Mouse (Mus musculus): ENCODE data around the gene Baiap3. TPM values are rescaled to one million over a fixed set of nuclear protein-coding genes. Genes with fewer than 3 reads are reported as not detected.
A peak's percentile ranks its signal among the peaks of the same experiment; 100 is the strongest.

The Baiap3 gene
- polyA plus RNA-seq (2016; fragmentation: Nextera tagmentation; extraction: Ambion mirVana), result 2.3 and 2.4 TPM in 2 replicates

DNA sequence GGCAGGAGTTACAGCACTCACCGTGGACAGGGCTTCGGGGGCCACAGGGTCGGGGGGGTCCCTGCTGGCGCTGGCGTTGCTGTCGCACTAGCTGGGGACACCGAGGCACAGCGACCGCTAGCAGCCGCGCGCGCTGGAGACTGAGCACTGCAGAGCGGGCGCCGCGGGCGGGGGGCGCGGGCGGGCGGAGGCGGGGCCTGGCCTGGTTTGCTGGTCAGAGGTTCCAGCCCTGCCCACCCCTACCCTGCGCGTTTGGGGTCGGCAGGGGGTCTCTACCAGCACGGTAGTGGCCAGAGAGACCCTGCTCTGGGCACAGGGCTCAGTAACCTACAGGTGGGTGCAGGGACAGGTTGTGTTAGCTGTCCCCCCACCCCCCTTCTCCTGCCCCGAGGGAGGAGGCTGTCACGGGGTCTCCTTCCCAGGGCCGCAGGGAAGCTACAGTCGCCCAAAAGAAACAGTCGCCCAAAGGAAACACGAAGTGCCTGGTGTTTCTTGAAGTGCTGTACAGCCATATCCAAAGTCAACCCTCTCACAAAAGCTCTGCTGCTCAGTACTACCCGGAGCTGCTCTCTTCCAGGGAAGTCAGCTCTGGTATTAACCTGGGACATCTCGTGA, at the start of gene Baiap3:
Gene Baiap3, minus strand, starts transcription at position 225 of the 615 bp plus-strand sequence.
- peak; percentile 58 for DNase-seq (ENCODE audit: low spot score)
- peak within 1 kb of the TSS; percentile 50; the same call in 1 of the 2 replicates for H3K27ac ChIP-seq (replicated peaks)
- peak within 1 kb of the TSS; percentile 53 for H3K4me3 ChIP-seq
- H3K4me1 ChIP-seq, result peaks cover 62% of the 10 kb centered on the region
- peaks cover 26% of the 10 kb centered on the region for H3K36me3 ChIP-seq
- 4% methylated on average over 33 of the region's 35 CpGs for WGBS
- H3K27me3 ChIP-seq (ENCODE audit: low read depth, poor library complexity, severe bottlenecking), result peaks cover 46% of the 10 kb centered on the region
- H3K9me3 ChIP-seq (replicated peaks), result no peaks in the 10 kb centered on the region

GRCm38 (mm10) chr17:25298094-25298493, 41.9 kb upstream of the Baiap3 start, which contains the start of gene Prss34:
Gene Prss34, plus strand, starts transcription at chr17:25298394.
- 87% methylated on average over 5 of the region's 5 CpGs for WGBS

DNA sequence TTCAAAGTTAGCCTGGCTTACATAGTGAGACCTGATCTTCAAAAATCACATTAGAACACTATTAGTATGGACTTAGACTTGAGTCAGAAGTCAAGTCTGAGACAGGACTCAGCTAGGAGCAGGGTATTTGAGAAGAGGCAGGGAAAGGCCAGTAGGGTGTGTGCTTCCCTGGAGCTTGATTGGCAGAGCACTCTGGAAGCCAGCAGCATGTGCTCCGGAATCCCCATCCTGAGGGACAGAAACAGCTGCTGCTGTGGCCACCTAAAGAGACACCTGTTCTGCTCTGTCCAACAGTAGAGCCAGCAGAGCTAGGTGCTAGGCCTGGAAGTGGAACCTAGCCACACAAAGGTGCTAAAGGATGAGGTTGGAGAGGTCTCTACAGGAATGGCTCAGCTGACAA, 37.9 kb upstream of the Baiap3 start:
- DNase-seq (ENCODE audit: low spot score), result no peak
- Histone ChIP-seq H3K4me3 (no peak overlapping the region), H3K9me3 (replicated peaks) (no peaks in the 10 kb centered on the region), H3K36me3 (no peaks in the 10 kb centered on the region), H3K27ac (replicated peaks) (no peak overlapping the region), H3K27me3 (ENCODE audit: low read depth, poor library complexity, severe bottlenecking) (no peaks in the 10 kb centered on the region), H3K4me1 (no peaks in the 10 kb centered on the region)
- WGBS, result 67% methylated on average over 1 of the region's 1 CpGs

More at GRCm38 (mm10) chr17:25298094-25298493, 41.9 kb upstream of the Baiap3 start, which contains the start of gene Prss34:
- no peak within 1 kb of the TSS for H3K4me3 ChIP-seq
- H3K36me3 ChIP-seq, result no peaks in the 10 kb centered on the region
- no peaks in the 10 kb centered on the region for H3K27me3 ChIP-seq (ENCODE audit: low read depth, poor library complexity, severe bottlenecking)
- DNase-seq (ENCODE audit: low spot score), result no peak
- no peak within 1 kb of the TSS for H3K27ac ChIP-seq (replicated peaks)
- H3K9me3 ChIP-seq (replicated peaks), result no peaks in the 10 kb centered on the region
- H3K4me1 ChIP-seq, result no peaks in the 10 kb centered on the region

GRCm38 (mm10) chr17:25293495-25293894, 37.3 kb upstream of the Baiap3 start:
- DNase-seq (ENCODE audit: low spot score), result no peak
- Histone ChIP-seq H3K36me3 (no peaks in the 10 kb centered on the region), H3K27ac (replicated peaks) (no peak overlapping the region), H3K4me1 (no peaks in the 10 kb centered on the region), H3K4me3 (no peak overlapping the region), H3K9me3 (replicated peaks) (no peaks in the 10 kb centered on the region), H3K27me3 (ENCODE audit: low read depth, poor library complexity, severe bottlenecking) (no peaks in the 10 kb centered on the region)
- 86% methylated on average over 5 of the region's 5 CpGs for WGBS

- Histone ChIP-seq H3K27ac (replicated peaks) (no peak overlapping the region), H3K4me1 (no peaks in the 10 kb centered on the region), H3K36me3 (no peaks in the 10 kb centered on the region), H3K27me3 (ENCODE audit: low read depth, poor library complexity, severe bottlenecking) (no peaks in the 10 kb centered on the region), H3K9me3 (replicated peaks) (no peaks in the 10 kb centered on the region), H3K4me3 (no peak overlapping the region)
- DNase-seq (ENCODE audit: low spot score), result no peak
- WGBS, result 29% methylated on average over 4 of the region's 4 CpGs
Observed at GRCm38 (mm10) chr17:25290411-25290810, 34.2 kb upstream of the Baiap3 start.

DNA sequence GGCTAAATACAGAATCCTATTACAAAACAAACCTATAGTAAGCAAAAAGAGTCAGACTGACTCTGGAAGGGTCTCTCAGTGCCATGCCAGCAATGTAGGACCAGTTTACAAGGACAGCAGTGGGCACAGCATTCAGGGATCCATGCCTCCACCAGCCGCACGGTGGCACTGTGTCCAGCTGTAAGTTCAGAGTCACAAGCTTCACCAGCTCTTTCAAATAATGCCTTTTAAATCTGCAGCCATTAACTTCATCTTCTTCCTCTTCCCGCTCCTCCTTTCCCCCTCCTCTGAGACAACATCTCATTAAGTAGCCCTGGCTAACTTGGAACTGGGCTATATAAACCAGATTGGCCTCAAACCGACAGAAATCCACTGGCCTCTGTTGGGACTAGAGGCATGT, 32.7 kb upstream of the Baiap3 start:
- Histone ChIP-seq H3K9me3 (replicated peaks) (no peaks in the 10 kb centered on the region), H3K27ac (replicated peaks) (no peak overlapping the region), H3K27me3 (ENCODE audit: low read depth, poor library complexity, severe bottlenecking) (no peaks in the 10 kb centered on the region), H3K4me1 (no peaks in the 10 kb centered on the region), H3K36me3 (no peaks in the 10 kb centered on the region), H3K4me3 (no peak overlapping the region)
- peak; percentile 44 for DNase-seq (ENCODE audit: low spot score)
- 29% methylated on average over 4 of the region's 4 CpGs for WGBS

GRCm38 (mm10) chr17:25285033-25285432, 28.9 kb upstream of the Baiap3 start:
- 17% methylated on average over 3 of the region's 3 CpGs for WGBS
- no peaks in the 10 kb centered on the region for H3K4me1 ChIP-seq
- H3K27ac ChIP-seq (replicated peaks), result no peak overlapping the region
- no peaks in the 10 kb centered on the region for H3K9me3 ChIP-seq (replicated peaks)
- DNase-seq (ENCODE audit: low spot score), result peak; percentile 61
- H3K27me3 ChIP-seq (ENCODE audit: low read depth, poor library complexity, severe bottlenecking), result no peaks in the 10 kb centered on the region
- no peaks in the 10 kb centered on the region for H3K36me3 ChIP-seq
- H3K4me3 ChIP-seq, result no peak overlapping the region

GRCm38 (mm10) chr17:25282133-25282532, 26.0 kb upstream of the Baiap3 start:
- no peaks in the 10 kb centered on the region for H3K4me1 ChIP-seq
- H3K36me3 ChIP-seq, result no peaks in the 10 kb centered on the region
- no peak overlapping the region for H3K27ac ChIP-seq (replicated peaks)
- no peaks in the 10 kb centered on the region for H3K9me3 ChIP-seq (replicated peaks)
- 45% methylated on average over 11 of the region's 11 CpGs for WGBS
- DNase-seq (ENCODE audit: low spot score), result no peak
- H3K27me3 ChIP-seq (ENCODE audit: low read depth, poor library complexity, severe bottlenecking), result no peaks in the 10 kb centered on the region
- H3K4me3 ChIP-seq, result no peak overlapping the region

GRCm38 (mm10) chr17:25275833-25276232, 19.7 kb upstream of the Baiap3 start:
- 94% methylated on average over 3 of the region's 3 CpGs for WGBS
- Histone ChIP-seq H3K27ac (replicated peaks) (no peak overlapping the region), H3K36me3 (peaks cover 12% of the 10 kb centered on the region), H3K4me3 (no peak overlapping the region), H3K9me3 (replicated peaks) (no peaks in the 10 kb centered on the region), H3K27me3 (ENCODE audit: low read depth, poor library complexity, severe bottlenecking) (no peaks in the 10 kb centered on the region), H3K4me1 (peaks cover 23% of the 10 kb centered on the region)
- no peak for DNase-seq (ENCODE audit: low spot score)

DNA sequence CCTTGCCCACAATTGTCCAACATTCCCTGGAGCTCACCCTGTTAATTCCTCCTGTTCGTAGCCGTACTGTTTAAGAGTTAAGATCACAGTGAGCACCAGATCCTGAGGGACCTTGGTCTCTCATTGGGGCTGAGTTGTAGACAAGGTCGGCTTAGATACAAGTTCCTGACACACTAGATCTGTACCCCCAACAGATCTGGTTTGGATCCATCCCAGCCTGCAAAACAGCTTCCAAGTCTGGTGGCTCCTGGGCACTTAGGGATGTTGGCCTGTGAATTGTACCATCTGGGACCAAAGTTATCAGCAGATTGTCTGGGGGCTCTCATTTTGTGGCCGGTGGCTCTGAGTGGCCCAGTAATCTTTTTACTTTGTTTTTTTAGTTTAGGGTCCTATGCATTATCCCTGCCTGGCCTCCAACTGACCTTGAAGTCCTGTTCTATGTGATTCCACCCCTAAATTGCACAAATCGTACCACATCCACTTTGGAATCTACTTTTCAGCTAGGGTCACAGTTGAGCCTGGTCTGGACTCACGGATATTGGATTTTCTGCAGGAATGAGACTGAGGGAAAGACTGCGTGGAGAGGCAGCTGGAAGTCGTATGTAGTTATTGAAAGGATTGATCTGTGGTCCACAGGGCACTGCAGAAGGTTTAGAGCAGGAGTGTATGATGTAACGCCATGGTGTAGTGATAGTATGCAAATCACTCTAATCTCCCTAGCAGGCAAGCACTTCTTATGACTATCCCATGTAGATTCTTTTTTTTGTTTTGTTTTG, 18.6 kb upstream of the Baiap3 start, which contains the start of gene Ube2i:
Gene Ube2i, minus strand, starts transcription at position 52 of the 776 bp plus-strand sequence.
- H3K36me3 ChIP-seq, result peaks cover 23% of the 10 kb centered on the region
- peak within 1 kb of the TSS; percentile 99 for H3K27ac ChIP-seq (replicated peaks)
- peaks cover 32% of the 10 kb centered on the region for H3K4me1 ChIP-seq
- no peaks in the 10 kb centered on the region for H3K9me3 ChIP-seq (replicated peaks)
- H3K27me3 ChIP-seq (ENCODE audit: low read depth, poor library complexity, severe bottlenecking), result no peaks in the 10 kb centered on the region
- peak within 1 kb of the TSS; percentile 99 for H3K4me3 ChIP-seq
- WGBS, result 85% methylated on average over 9 of the region's 9 CpGs
- DNase-seq (ENCODE audit: low spot score), result no peak

- Histone ChIP-seq H3K4me3 (peak overlapping the region; percentile 99), H3K9me3 (replicated peaks) (no peaks in the 10 kb centered on the region), H3K27me3 (ENCODE audit: low read depth, poor library complexity, severe bottlenecking) (no peaks in the 10 kb centered on the region), H3K36me3 (peaks cover 31% of the 10 kb centered on the region), H3K4me1 (peaks cover 41% of the 10 kb centered on the region), H3K27ac (replicated peaks) (peak overlapping the region; percentile 99)
- WGBS, result under 1% methylated on average over 44 of the region's 45 CpGs
- DNase-seq (ENCODE audit: low spot score), result peak; percentile 95
Observed at GRCm38 (mm10) chr17:25273706-25274501, 17.7 kb upstream of the Baiap3 start.

DNA sequence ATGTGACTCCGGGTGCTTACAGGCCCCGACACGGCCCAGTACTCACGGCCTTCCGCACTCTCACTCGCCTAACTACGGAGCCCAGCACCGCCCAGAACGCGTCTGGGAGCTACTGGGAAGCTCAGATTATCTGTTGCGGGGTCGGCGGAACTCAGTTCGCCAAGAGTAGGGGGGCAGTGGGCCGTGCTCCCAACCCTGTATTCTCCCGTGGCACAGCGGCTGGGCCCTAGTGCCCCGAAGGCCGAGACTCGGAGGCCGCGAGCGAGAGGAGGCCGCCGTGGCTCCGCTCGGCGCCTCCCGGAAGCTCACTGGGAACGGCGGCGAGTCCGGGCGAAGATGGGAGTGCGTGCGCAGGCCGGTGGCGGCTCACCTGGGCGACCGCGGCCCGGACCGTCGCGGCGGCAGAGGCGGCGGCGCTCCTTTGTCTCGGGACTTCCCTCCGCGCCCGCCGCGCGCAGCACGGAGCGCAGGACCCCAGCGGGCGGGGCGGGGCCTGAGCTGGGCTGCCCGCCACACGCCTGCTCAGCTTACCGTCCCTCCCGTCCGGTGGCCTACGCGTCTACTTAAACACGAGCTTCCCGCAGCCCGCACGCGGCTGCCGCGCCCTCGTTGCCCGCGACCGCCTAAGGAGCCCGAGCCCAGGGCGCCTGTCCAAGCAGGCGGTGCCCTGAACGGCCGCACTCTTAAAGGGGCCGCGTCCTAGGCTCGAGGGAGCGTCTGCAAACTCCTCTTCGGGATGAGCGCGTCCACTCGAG, 17.0 kb upstream of the Baiap3 start:
- Histone ChIP-seq H3K27me3 (ENCODE audit: low read depth, poor library complexity, severe bottlenecking) (no peaks in the 10 kb centered on the region), H3K36me3 (peaks cover 39% of the 10 kb centered on the region), H3K27ac (replicated peaks) (peak overlapping the region; percentile 99), H3K9me3 (replicated peaks) (no peaks in the 10 kb centered on the region), H3K4me3 (peak overlapping the region; percentile 99), H3K4me1 (peaks cover 41% of the 10 kb centered on the region)
- DNase-seq (ENCODE audit: low spot score), result peak; percentile 92
- under 1% methylated on average over 92 of the region's 92 CpGs for whole genome bisulfite sequencing

Data from midbrain, embryonic 10.5 days (tissue).